Mouse (Mus musculus) CH12F3 (cell line): ENCODE measurements around the gene S100a3.

Experiments used
- in situ Hi-C: fragments of 300-500 bp; cut with MboI; formaldehyde crosslinking; loops from 2 replicates; pipeline ENCODE4 v1.14.3; 2020; ENCODE audit warnings: low sequenced_read_pairs

Gene S100a3

GRCm38 (mm10) chr3:90555954-90556353 is 4.4 kb upstream of the S100a3 start:
- in situ Hi-C loops: no loop called here

GRCm38 (mm10) chr3:90574691-90575090 is 14.3 kb downstream of the S100a3 start:
- in situ Hi-C loops: no loop called here

GRCm38 (mm10) chr3:90575320-90575719 is 14.9 kb downstream of the S100a3 start:
- in situ Hi-C loops: no loop called here

GRCm38 (mm10) chr3:90576351-90577001 is 16.1 kb downstream of the S100a3 start:
- in situ Hi-C loops: no loop called here

- in situ Hi-C loops: no loop called here
Observed at GRCm38 (mm10) chr3:90579433-90579832, 19.1 kb downstream of the S100a3 start.

- in situ Hi-C loops: no loop called here
Observed at GRCm38 (mm10) chr3:90581141-90581540, 20.8 kb downstream of the S100a3 start.

GRCm38 (mm10) chr3:90582156-90582555 is 21.8 kb downstream of the S100a3 start:
- in situ Hi-C loops: no loop called here

GRCm38 (mm10) chr3:90582556-90582955 is 22.2 kb downstream of the S100a3 start:
- in situ Hi-C loops: no loop called here

GRCm38 (mm10) chr3:90583893-90584292 is 23.5 kb downstream of the S100a3 start:
- in situ Hi-C loops: no loop called here

GRCm38 (mm10) chr3:90585595-90585994 is 25.2 kb downstream of the S100a3 start:
- in situ Hi-C loops: no loop called here

- in situ Hi-C loops: no loop called here
Observed at GRCm38 (mm10) chr3:90586016-90586643, 25.8 kb downstream of the S100a3 start.

- in situ Hi-C loops: no loop called here
Observed at GRCm38 (mm10) chr3:90586906-90587305, 26.5 kb downstream of the S100a3 start.

- in situ Hi-C loops: no loop called here
Observed at GRCm38 (mm10) chr3:90587361-90588101, 27.2 kb downstream of the S100a3 start.

GRCm38 (mm10) chr3:90589390-90589789 is 29.0 kb downstream of the S100a3 start:
- in situ Hi-C loops: no loop called here

- in situ Hi-C loops: no loop called here
Observed at GRCm38 (mm10) chr3:90589947-90590346, 29.6 kb downstream of the S100a3 start, which contains the start of gene S100a2. Gene S100a2 (plus strand): TSS chr3:90590247.

GRCm38 (mm10) chr3:90594466-90594865 is 34.1 kb downstream of the S100a3 start:
- in situ Hi-C loops: no loop called here

- in situ Hi-C loops: no loop called here
Observed at GRCm38 (mm10) chr3:90595556-90595955, 35.2 kb downstream of the S100a3 start.

GRCm38 (mm10) chr3:90596810-90597209 is 36.4 kb downstream of the S100a3 start:
- in situ Hi-C loops: no loop called here

- in situ Hi-C loops: no loop called here
Observed at GRCm38 (mm10) chr3:90597736-90598135, 37.4 kb downstream of the S100a3 start.

GRCm38 (mm10) chr3:90598212-90598611 is 37.8 kb downstream of the S100a3 start:
- in situ Hi-C loops: no loop called here

GRCm38 (mm10) chr3:90599401-90599800 is 39.0 kb downstream of the S100a3 start:
- in situ Hi-C loops: no loop called here

- in situ Hi-C loops: no loop called here
Observed at GRCm38 (mm10) chr3:90600036-90600435, 39.7 kb downstream of the S100a3 start.
